Mouse (Mus musculus): Measurements from ENCODE around the gene Glis2. TPM values are rescaled to one million over a fixed set of nuclear protein-coding genes. Genes with fewer than 3 reads are reported as not detected.

The Glis2 gene
- polyA plus RNA-seq, 1 experiment: 29.6 TPM

- H3K27me3 ChIP-seq (ENCODE audit: control insufficient read depth, insufficient read depth, insufficient read length): no peaks in the 10 kb centered on the region
- no peak for TF ChIP-seq SRF (IDR thresholded peaks at IDR 0.05; ENCODE audit: control insufficient read depth, insufficient read length, low read depth)
- TF ChIP-seq POLR2A (IDR thresholded peaks at IDR 0.05; ENCODE audit: insufficient read length, low read depth): no peak
- TF ChIP-seq E2F4 (IDR thresholded peaks at IDR 0.05; ENCODE audit: insufficient read depth): no peak
- no peak for TF ChIP-seq REST (IDR thresholded peaks at IDR 0.05; ENCODE audit: insufficient read depth, insufficient read length)
- TF ChIP-seq TCF3 (IDR thresholded peaks at IDR 0.05; ENCODE audit: insufficient read length, low read depth): no peak
- TF ChIP-seq POLR2AphosphoS2 (IDR thresholded peaks at IDR 0.05; ENCODE audit: insufficient read length, low read depth): peak; percentile 39
- TF ChIP-seq CEBPB (IDR thresholded peaks at IDR 0.05; ENCODE audit: insufficient read depth, poor library complexity, severe bottlenecking): no peak
- no peak for TF ChIP-seq MYOG (IDR thresholded peaks at IDR 0.05; ENCODE audit: control insufficient read depth in 1 of 3, insufficient read depth in 1 of 3, insufficient read length in 2 of 3, low read depth in 2 of 3)
- no peak for TF ChIP-seq MAX (IDR thresholded peaks at IDR 0.05; ENCODE audit: low read depth)
- no peak overlapping the region for H3ac ChIP-seq (ENCODE audit: control insufficient read depth, insufficient read length)
- peaks cover 30% of the 10 kb centered on the region for H3K36me3 ChIP-seq (ENCODE audit: control insufficient read depth, insufficient read depth)
- no peak overlapping the region for H3K4me2 ChIP-seq (ENCODE audit: low read depth)
- H3K79me2 ChIP-seq (ENCODE audit: control insufficient read depth, insufficient read depth): peaks cover 55% of the 10 kb centered on the region
- no peak overlapping the region for H3K4me3 ChIP-seq
Observed at GRCm38 (mm10) chr16:4649211-4649610, 54.7 kb downstream of the Glis2 start.

GRCm38 (mm10) chr16:4649692-4650091 is 55.2 kb downstream of the Glis2 start:
- H3K27me3 ChIP-seq (ENCODE audit: control insufficient read depth, insufficient read depth, insufficient read length): no peaks in the 10 kb centered on the region
- peaks cover 50% of the 10 kb centered on the region for H3K79me2 ChIP-seq (ENCODE audit: control insufficient read depth, insufficient read depth)
- peaks cover 34% of the 10 kb centered on the region for H3K36me3 ChIP-seq (ENCODE audit: control insufficient read depth, insufficient read depth)
- H3ac ChIP-seq (ENCODE audit: control insufficient read depth, insufficient read length): no peak overlapping the region
- H3K4me3 ChIP-seq: no peak overlapping the region
- TF ChIP-seq MYOG (IDR thresholded peaks at IDR 0.05; ENCODE audit: control insufficient read depth in 1 of 3, insufficient read depth in 1 of 3, insufficient read length in 2 of 3, low read depth in 2 of 3) (no peak), MAX (IDR thresholded peaks at IDR 0.05; ENCODE audit: low read depth) (no peak), SRF (IDR thresholded peaks at IDR 0.05; ENCODE audit: control insufficient read depth, insufficient read length, low read depth) (no peak), USF1 (IDR thresholded peaks at IDR 0.05; ENCODE audit: low read depth) (no peak), E2F4 (IDR thresholded peaks at IDR 0.05; ENCODE audit: insufficient read depth) (no peak)
- no peak overlapping the region for H3K4me2 ChIP-seq (ENCODE audit: low read depth)

- H3K79me2 ChIP-seq (ENCODE audit: control insufficient read depth, insufficient read depth): peaks cover 46% of the 10 kb centered on the region
- TF ChIP-seq POLR2AphosphoS2 (IDR thresholded peaks at IDR 0.05; ENCODE audit: insufficient read length, low read depth) (peak; percentile 16), CEBPB (IDR thresholded peaks at IDR 0.05; ENCODE audit: insufficient read depth, poor library complexity, severe bottlenecking) (no peak), USF1 (IDR thresholded peaks at IDR 0.05; ENCODE audit: low read depth) (no peak)
- no peaks in the 10 kb centered on the region for H3K27me3 ChIP-seq (ENCODE audit: control insufficient read depth, insufficient read depth, insufficient read length)
- no peak overlapping the region for H3K4me2 ChIP-seq (ENCODE audit: low read depth)
- no peak overlapping the region for H3K4me3 ChIP-seq
- no peak overlapping the region for H3ac ChIP-seq (ENCODE audit: control insufficient read depth, insufficient read length)
- H3K36me3 ChIP-seq (ENCODE audit: control insufficient read depth, insufficient read depth): peaks cover 34% of the 10 kb centered on the region
Observed at GRCm38 (mm10) chr16:4650161-4650560, 55.6 kb downstream of the Glis2 start.

GRCm38 (mm10) chr16:4651081-4651480 is 56.6 kb downstream of the Glis2 start:
- peak overlapping the region; percentile 28 for H3K4me2 ChIP-seq (ENCODE audit: low read depth)
- TF ChIP-seq MAX (IDR thresholded peaks at IDR 0.05; ENCODE audit: low read depth) (no peak), USF1 (IDR thresholded peaks at IDR 0.05; ENCODE audit: low read depth) (no peak), CEBPB (IDR thresholded peaks at IDR 0.05; ENCODE audit: insufficient read depth, poor library complexity, severe bottlenecking) (no peak), POLR2AphosphoS2 (IDR thresholded peaks at IDR 0.05; ENCODE audit: insufficient read length, low read depth) (no peak), TCF12 (IDR thresholded peaks at IDR 0.05; ENCODE audit: insufficient read depth, poor library complexity, severe bottlenecking) (no peak), REST (IDR thresholded peaks at IDR 0.05; ENCODE audit: insufficient read depth, insufficient read length) (no peak), TCF3 (IDR thresholded peaks at IDR 0.05; ENCODE audit: insufficient read length, low read depth) (no peak), SRF (IDR thresholded peaks at IDR 0.05; ENCODE audit: control insufficient read depth, insufficient read length, low read depth) (no peak), MYOD1 (IDR thresholded peaks at IDR 0.05; ENCODE audit: control insufficient read depth in 1 of 3, insufficient read length in 2 of 3, low read depth in 2 of 3) (no peak), POLR2A (IDR thresholded peaks at IDR 0.05; ENCODE audit: insufficient read length, low read depth) (no peak), MYOG (IDR thresholded peaks at IDR 0.05; ENCODE audit: control insufficient read depth in 1 of 3, insufficient read depth in 1 of 3, insufficient read length in 2 of 3, low read depth in 2 of 3) (no peak), E2F4 (IDR thresholded peaks at IDR 0.05; ENCODE audit: insufficient read depth) (no peak)
- H3K4me3 ChIP-seq: no peak overlapping the region
- no peak overlapping the region for H3ac ChIP-seq (ENCODE audit: control insufficient read depth, insufficient read length)
- peaks cover 34% of the 10 kb centered on the region for H3K36me3 ChIP-seq (ENCODE audit: control insufficient read depth, insufficient read depth)
- no peaks in the 10 kb centered on the region for H3K27me3 ChIP-seq (ENCODE audit: control insufficient read depth, insufficient read depth, insufficient read length)
- peaks cover 36% of the 10 kb centered on the region for H3K79me2 ChIP-seq (ENCODE audit: control insufficient read depth, insufficient read depth)

- peaks cover 34% of the 10 kb centered on the region for H3K36me3 ChIP-seq (ENCODE audit: control insufficient read depth, insufficient read depth)
- no peak overlapping the region for H3K4me3 ChIP-seq
- TF ChIP-seq USF1 (IDR thresholded peaks at IDR 0.05; ENCODE audit: low read depth): no peak
- peak; percentile 62 for TF ChIP-seq POLR2AphosphoS2 (IDR thresholded peaks at IDR 0.05; ENCODE audit: insufficient read length, low read depth)
- no peak for TF ChIP-seq TCF12 (IDR thresholded peaks at IDR 0.05; ENCODE audit: insufficient read depth, poor library complexity, severe bottlenecking)
- TF ChIP-seq POLR2A (IDR thresholded peaks at IDR 0.05; ENCODE audit: insufficient read length, low read depth): no peak
- no peak for TF ChIP-seq E2F4 (IDR thresholded peaks at IDR 0.05; ENCODE audit: insufficient read depth)
- TF ChIP-seq MYOD1 (IDR thresholded peaks at IDR 0.05; ENCODE audit: control insufficient read depth in 1 of 3, insufficient read length in 2 of 3, low read depth in 2 of 3): no peak
- TF ChIP-seq CEBPB (IDR thresholded peaks at IDR 0.05; ENCODE audit: insufficient read depth, poor library complexity, severe bottlenecking): no peak
- no peak overlapping the region for H3K4me2 ChIP-seq (ENCODE audit: low read depth)
- H3ac ChIP-seq (ENCODE audit: control insufficient read depth, insufficient read length): no peak overlapping the region
- H3K27me3 ChIP-seq (ENCODE audit: control insufficient read depth, insufficient read depth, insufficient read length): no peaks in the 10 kb centered on the region
- H3K79me2 ChIP-seq (ENCODE audit: control insufficient read depth, insufficient read depth): peaks cover 31% of the 10 kb centered on the region
Observed at GRCm38 (mm10) chr16:4651624-4652023, 57.1 kb downstream of the Glis2 start.

Measured in myocyte (in vitro differentiated cells).